Mouse (Mus musculus) cerebellum, postnatal 14 days (tissue): Measurements from ENCODE around the gene Sh3pxd2b.
A peak's percentile ranks its signal among the peaks of the same experiment; 100 is the strongest.

ENCODE experiments used
- DNase-seq, 2 experiments: peaks; one replicate each; pipeline ENCODE4 v3.0.0; 2021; ENCODE audit warnings: mixed read lengths in 2 of 2

The Sh3pxd2b gene

GRCm38 (mm10) chr11:32347607-32348432, at the start of gene Sh3pxd2b:
Gene Sh3pxd2b, plus strand, starts transcription at chr11:32347820.
- DNase-seq = peak; percentile 71 to 72

GRCm38 (mm10) chr11:32297866-32298531, 49.6 kb upstream of the Sh3pxd2b start:
- DNase-seq = no peak

- no peak for DNase-seq
Observed at GRCm38 (mm10) chr11:32298532-32298918, 49.1 kb upstream of the Sh3pxd2b start.

- DNase-seq = peak; percentile 82 to 85
Observed at GRCm38 (mm10) chr11:32299865-32300264, 47.8 kb upstream of the Sh3pxd2b start, which contains the start of gene Hbq1a. Gene Hbq1a, plus strand, starts transcription at chr11:32300069.

GRCm38 (mm10) chr11:32300279-32301267, 47.0 kb upstream of the Sh3pxd2b start:
- no peak for DNase-seq

GRCm38 (mm10) chr11:32301506-32301905, 46.1 kb upstream of the Sh3pxd2b start:
- DNase-seq = no peak

DNA sequence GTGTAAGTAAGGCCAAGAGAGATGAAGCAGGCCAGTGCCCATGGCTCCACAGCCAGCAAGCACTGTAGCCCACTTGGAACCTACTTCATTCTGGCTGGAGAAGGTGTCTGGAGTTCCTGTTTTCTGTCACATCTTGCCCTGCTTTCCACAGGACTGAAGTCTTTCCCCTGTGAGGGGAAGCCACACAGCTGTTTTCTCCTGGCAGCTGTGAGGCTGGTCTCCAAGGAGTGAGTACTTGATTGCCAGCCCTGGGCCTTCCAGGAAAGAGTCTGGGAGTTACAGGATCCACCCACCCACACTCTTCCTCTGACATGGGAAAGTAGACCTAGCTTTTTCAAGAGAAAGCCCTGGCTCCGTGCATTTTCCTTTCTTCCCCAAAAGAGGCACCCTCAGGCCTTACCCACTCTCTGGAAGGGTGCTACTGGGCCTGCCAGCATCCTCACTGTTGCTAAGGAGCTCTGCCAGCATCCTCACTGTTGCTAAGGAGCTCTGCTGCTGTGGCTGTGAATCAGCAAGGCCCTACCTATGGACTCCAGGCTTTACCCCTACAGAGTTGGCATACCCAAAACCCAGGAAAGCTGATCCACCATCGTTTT, 44.7 kb upstream of the Sh3pxd2b start:
- DNase-seq = no peak

DNA sequence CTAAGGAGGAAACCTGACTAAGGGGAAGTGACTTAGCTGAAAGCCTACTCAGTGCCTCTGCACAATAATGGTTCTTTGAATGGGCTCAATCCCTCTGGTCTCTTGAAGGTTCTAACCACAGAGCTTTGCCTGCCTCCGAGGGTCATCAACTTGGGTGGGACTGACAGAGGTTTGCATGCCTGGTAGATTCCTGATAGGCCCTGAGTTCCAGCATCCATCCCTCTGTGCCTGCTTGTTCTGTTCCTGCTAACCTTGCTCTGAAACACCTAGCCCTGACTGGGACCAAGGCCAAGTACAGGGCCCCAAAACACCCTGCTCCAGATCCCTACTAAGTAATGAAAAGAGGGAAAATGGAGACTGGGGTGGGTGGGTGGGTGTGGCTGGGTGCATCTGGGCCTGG, 44.2 kb upstream of the Sh3pxd2b start:
- no peak for DNase-seq

- no peak for DNase-seq
Observed at GRCm38 (mm10) chr11:32307006-32307405, 40.6 kb upstream of the Sh3pxd2b start.

DNA sequence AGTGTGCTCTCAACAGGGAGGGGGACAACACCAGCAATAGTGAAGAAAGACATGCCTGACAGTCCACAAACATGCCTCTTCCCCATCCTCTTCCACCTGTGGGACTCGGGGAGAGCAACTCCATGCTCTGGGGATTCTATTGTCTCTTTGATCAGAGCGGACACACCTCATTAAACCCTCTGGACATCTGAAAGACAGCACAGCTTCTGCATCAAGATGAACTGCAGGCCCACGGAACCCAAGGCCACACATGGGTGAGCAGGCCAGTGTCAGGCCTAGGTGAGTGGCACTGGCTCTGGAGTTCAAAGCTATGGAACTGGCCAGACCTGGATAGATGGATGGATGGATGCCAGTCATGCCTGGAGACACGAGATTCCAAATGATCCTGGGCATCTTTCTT, 38.2 kb upstream of the Sh3pxd2b start:
- DNase-seq = no peak

GRCm38 (mm10) chr11:32309928-32310327, 37.7 kb upstream of the Sh3pxd2b start:
- DNase-seq = no peak

DNA sequence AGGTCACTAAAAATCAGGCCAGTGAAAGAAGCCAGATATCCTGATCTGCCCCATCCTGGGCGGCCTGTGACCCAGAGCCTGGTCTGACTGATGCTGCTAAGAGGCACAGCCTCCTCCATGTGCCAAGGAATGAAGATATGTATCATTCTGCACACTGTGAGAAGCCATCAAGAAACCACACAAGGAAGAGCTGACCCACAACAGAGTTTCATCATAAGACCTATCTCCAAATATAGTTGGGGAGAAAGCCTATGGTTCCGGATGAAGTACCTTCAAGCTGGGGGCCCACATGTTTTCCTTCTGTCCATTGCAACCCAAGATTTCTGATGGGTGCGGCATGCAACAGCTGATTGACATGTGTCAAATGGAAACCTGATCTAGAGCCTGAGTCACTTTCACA, 31.6 kb upstream of the Sh3pxd2b start:
- no peak for DNase-seq

GRCm38 (mm10) chr11:32320507-32321195, 27.0 kb upstream of the Sh3pxd2b start:
- DNase-seq = no peak

DNA sequence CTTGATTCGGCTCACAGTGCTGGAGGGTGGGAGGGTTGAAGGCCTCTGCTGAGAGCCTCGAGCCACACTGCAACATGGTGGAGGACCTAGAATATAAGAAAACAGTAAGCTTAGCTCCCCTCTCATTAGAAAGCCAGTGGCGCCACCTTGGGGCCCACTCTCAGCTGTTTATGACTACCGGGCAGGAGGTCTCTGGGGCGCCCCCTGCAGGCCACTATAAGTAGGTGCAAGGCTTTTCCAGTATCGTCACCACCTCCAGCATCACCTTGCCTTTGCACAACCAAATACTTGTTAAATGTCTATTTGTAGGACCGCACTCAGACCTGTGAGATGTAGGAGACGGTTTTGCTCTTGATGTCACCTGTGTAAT, 26.4 kb upstream of the Sh3pxd2b start:
- peak; percentile 62 to 84 for DNase-seq

DNA sequence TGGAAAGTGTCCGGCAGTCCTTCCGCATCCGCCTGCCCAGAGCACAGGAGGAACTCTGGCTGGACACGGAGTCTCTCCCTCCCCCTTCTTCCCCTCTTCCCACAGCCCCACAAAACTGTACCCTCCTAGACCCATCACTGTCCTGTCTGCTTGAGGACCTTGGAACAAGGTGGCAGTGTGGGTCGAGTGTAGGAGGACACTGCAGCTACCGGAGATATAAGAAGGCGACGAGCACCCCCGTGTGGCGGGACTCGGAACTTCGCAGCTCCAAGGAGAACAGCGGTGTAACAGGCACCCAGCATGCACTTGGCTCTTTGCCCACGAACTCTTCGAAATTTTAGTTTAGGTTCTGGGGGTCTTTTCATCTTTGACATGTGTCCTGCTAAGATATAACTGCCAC, 23.0 kb upstream of the Sh3pxd2b start:
- peak; percentile 95 to 97 for DNase-seq

GRCm38 (mm10) chr11:32331075-32331474, 16.5 kb upstream of the Sh3pxd2b start:
- no peak for DNase-seq

- peak in 1 of 2 experiments; percentile 40 for DNase-seq
Observed at GRCm38 (mm10) chr11:32331861-32332260, 15.8 kb upstream of the Sh3pxd2b start.

DNA sequence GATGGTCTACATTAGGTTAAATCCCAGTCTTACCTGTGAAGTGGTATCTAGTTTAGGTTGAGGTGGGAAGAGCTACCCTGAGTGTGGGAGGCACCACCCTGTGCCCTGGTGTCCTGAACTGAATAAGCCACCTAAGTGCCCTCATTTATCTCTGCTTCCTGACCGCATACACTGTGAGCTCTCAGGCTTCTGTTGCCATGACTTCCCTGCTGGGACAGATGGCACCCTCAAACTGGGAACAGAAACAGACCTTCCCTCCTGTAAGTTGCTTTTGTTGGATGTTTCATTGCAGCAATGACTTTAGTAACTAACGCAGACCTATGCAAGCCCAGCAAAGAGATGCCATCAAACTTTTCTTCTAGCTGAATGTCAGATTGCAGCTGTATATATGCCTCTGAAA, 14.4 kb upstream of the Sh3pxd2b start:
- DNase-seq = peak in 1 of 2 experiments; percentile 37

DNA sequence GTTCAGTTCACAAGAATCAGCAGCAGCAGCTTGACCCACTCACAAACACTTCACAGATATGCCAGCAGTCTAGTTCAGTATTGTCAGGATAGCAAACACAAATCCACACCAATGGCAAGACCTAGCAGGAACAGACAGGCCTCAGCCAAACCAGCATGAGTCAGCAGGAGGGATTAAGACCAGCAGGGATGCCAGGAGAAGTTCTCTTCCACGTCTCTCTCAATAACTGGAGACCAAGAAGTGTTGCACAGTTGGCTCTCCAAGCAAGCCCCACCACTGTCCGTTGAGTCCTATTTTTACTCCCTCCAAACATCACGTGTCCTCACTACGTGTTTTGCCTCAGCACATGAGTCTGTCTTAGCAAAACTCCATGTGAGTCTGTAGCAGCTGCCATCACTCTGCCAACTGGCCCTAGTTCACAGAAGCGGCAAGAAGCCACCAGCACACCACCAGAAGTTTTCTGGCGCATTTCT, 11.1 kb upstream of the Sh3pxd2b start:
- no peak for DNase-seq

DNA sequence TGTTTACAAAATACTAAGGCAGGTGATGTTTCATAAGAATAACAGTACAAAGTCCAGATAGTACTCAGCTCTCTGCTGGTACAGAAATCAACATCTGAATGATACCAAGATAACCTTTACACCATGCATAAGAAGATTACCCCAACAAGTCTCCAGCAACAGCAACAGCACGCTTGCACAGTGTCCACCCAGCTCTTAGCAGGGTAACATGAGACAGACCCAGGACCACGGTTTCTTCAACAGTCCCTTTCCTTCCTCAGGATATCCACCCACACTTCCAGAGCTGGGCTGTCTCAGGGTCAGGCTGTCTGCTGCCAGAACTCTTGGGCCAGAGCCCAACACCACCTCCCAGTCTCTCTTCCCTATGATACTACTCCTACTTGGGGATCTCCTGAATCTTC, 8.5 kb upstream of the Sh3pxd2b start:
- DNase-seq = no peak
